Mouse (Mus musculus): ENCODE results near the gene Klf15. TPM values are rescaled to one million over a fixed set of nuclear protein-coding genes. Genes with fewer than 3 reads are reported as not detected.

Gene Klf15
- polyA plus RNA-seq, 1 experiment from 2014 or later: 13.9 TPM

DNA sequence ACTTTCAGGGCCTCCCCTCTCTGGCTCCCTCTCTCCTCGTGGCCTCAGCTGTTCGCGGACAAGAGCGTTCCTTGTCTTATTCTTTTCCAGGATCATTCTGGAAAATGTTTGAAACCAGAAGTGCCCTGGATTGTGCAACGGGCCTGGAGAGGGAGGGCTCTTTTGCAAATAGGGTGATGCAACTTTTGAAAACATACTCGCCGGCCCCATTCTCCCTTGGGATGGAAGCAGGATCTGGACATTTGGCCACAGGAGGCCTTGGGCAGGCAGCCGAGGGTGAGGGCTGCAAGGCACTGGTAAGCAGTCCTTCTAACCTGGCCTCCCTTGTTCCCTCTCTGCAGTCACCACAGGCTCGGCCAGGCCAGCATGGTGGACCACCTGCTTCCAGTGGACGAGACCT lies 3.7 kb downstream of the Klf15 start:
- Histone ChIP-seq H3K27me3 (peaks cover 37% of the 10 kb centered on the region), H3K27ac (replicated peaks) (no peak overlapping the region), H3K4me2 (no peak overlapping the region), H3K36me3 (peaks cover 10% of the 10 kb centered on the region), H3K4me3 (no peak overlapping the region), H3K9ac (no peak overlapping the region), H3K9me3 (no peaks in the 10 kb centered on the region), H3K4me1 (replicated peaks) (peaks cover 39% of the 10 kb centered on the region)
- WGBS: 77% methylated on average over 10 of the region's 10 CpGs
- no peak for ATAC-seq (ENCODE audit: low read depth)

GRCm38 (mm10) chr6:90466847-90467410 lies 4.6 kb downstream of the Klf15 start:
- H3K36me3 ChIP-seq: peaks cover 10% of the 10 kb centered on the region
- no peak overlapping the region; the same call in 1 of the 2 replicates for H3K9ac ChIP-seq
- no peak overlapping the region for H3K4me2 ChIP-seq
- no peak overlapping the region for H3K4me3 ChIP-seq
- no peak for ATAC-seq (ENCODE audit: low read depth)
- peaks cover 38% of the 10 kb centered on the region for H3K4me1 ChIP-seq (replicated peaks)
- H3K9me3 ChIP-seq: no peaks in the 10 kb centered on the region
- WGBS: 96% methylated on average over 12 of the region's 12 CpGs
- peaks cover 28% of the 10 kb centered on the region for H3K27me3 ChIP-seq
- H3K27ac ChIP-seq (replicated peaks): no peak overlapping the region

GRCm38 (mm10) chr6:90468216-90468615 lies 5.8 kb downstream of the Klf15 start:
- Histone ChIP-seq H3K9me3 (no peaks in the 10 kb centered on the region), H3K4me3 (no peak overlapping the region), H3K4me1 (replicated peaks) (peaks cover 29% of the 10 kb centered on the region), H3K36me3 (peaks cover 10% of the 10 kb centered on the region), H3K9ac (0 out of 2 replicates have a peak overlapping the region, but pooled peaks have one; percentile 22), H3K27me3 (peaks cover 20% of the 10 kb centered on the region), H3K27ac (replicated peaks) (no peak overlapping the region), H3K4me2 (no peak overlapping the region)
- WGBS: 91% methylated on average over 1 of the region's 1 CpGs
- ATAC-seq (ENCODE audit: low read depth): no peak

DNA sequence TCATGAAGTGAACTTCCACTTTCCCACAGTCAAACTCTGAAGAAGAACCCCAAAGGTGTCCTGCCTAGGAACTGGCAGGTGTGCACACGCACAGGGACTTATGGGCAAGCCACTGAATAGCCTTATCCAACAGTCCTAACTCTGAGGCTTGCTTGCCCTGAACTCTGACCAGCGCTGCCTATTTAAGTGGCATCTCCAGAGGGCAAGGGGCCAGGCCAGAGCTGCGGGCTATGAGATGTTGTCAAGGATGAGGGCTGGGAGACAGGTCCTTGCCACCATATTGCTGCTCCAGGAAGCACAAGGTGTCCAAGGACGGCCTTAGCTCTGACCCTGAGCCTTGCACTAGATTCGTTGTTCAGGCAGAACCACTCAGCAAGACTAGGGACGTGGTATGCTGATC lies 6.7 kb downstream of the Klf15 start:
- H3K9ac ChIP-seq: no peak overlapping the region
- no peaks in the 10 kb centered on the region for H3K9me3 ChIP-seq
- no peak overlapping the region for H3K27ac ChIP-seq (replicated peaks)
- no peak for ATAC-seq (ENCODE audit: low read depth)
- 92% methylated on average over 6 of the region's 6 CpGs for WGBS
- peaks cover 20% of the 10 kb centered on the region for H3K4me1 ChIP-seq (replicated peaks)
- H3K36me3 ChIP-seq: peaks cover 10% of the 10 kb centered on the region
- no peak overlapping the region for H3K4me2 ChIP-seq
- H3K27me3 ChIP-seq: peaks cover 12% of the 10 kb centered on the region
- no peak overlapping the region for H3K4me3 ChIP-seq

DNA sequence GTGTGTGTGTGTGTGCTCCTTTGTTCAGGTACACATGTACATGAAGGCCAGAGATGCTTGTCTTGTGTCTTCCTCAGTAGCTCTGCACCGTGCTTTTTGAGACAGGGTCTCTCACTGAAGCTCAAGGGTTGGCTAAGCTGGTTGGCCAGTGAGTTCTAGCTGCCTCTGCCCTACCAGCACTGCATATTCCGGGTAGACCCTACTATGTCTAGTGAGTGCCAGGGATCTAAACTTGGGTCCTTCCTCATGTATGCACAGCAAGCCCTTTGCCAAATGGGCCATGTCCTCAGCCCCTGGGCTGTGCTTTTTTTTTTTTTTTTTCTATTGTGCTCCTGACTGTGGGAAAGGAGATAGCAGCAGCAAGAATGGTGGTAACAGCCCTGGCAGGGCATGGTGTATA lies 7.9 kb downstream of the Klf15 start:
- no peak overlapping the region for H3K4me2 ChIP-seq
- peaks cover 10% of the 10 kb centered on the region for H3K36me3 ChIP-seq
- H3K27ac ChIP-seq (replicated peaks): no peak overlapping the region
- peaks cover 12% of the 10 kb centered on the region for H3K4me1 ChIP-seq (replicated peaks)
- H3K4me3 ChIP-seq: no peak overlapping the region
- H3K9ac ChIP-seq: no peak overlapping the region
- no peaks in the 10 kb centered on the region for H3K9me3 ChIP-seq
- WGBS: 88% methylated on average over 2 of the region's 2 CpGs
- H3K27me3 ChIP-seq: no peaks in the 10 kb centered on the region
- no peak for ATAC-seq (ENCODE audit: low read depth)

DNA sequence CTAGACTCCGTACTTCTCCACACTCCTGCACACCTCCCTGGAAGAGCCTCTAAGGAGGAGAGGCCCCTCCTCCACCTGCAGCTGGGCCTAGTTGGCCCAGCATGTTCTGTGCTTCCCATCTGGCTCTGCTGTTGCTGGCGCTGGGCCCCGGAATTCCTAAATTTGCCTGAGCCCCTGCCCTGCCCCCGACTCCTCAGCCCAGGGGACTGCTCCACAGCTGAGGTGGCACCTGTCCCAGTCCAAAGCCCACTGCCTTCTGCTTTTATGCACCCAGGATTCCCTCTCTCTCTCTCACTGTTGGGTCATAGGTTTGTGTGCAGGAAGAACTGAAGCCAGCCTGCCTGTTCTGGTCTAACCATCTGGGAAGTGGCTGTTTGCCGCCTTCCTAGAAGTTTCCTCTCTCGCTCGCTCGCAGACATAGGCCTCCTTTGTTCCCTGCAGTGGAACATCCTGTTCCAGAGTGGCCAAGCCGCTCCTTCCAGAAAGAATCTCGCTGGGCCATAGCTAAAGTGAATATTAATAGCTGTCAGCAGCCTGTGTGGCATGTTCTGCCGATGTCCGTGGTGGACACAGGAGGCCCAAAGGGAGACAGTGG lies 8.7 kb downstream of the Klf15 start:
- Histone ChIP-seq H3K4me3 (no peak overlapping the region), H3K4me1 (replicated peaks) (peaks cover 12% of the 10 kb centered on the region), H3K36me3 (peaks cover 10% of the 10 kb centered on the region), H3K4me2 (no peak overlapping the region), H3K27ac (replicated peaks) (peak overlapping the region; percentile 53; the same call in 1 of the 2 replicates), H3K9me3 (no peaks in the 10 kb centered on the region), H3K9ac (no peak overlapping the region), H3K27me3 (no peaks in the 10 kb centered on the region)
- 56% methylated on average over 12 of the region's 12 CpGs for WGBS
- no peak for ATAC-seq (ENCODE audit: low read depth)

- Histone ChIP-seq H3K27me3 (no peaks in the 10 kb centered on the region), H3K4me1 (replicated peaks) (peaks cover 17% of the 10 kb centered on the region), H3K4me3 (no peak overlapping the region), H3K9ac (no peak overlapping the region), H3K4me2 (no peak overlapping the region), H3K9me3 (no peaks in the 10 kb centered on the region), H3K36me3 (peaks cover 8% of the 10 kb centered on the region), H3K27ac (replicated peaks) (no peak overlapping the region)
- no peak for ATAC-seq (ENCODE audit: low read depth)
- 80% methylated on average over 4 of the region's 4 CpGs for WGBS
Observed at GRCm38 (mm10) chr6:90472079-90472478, 9.7 kb downstream of the Klf15 start.

DNA sequence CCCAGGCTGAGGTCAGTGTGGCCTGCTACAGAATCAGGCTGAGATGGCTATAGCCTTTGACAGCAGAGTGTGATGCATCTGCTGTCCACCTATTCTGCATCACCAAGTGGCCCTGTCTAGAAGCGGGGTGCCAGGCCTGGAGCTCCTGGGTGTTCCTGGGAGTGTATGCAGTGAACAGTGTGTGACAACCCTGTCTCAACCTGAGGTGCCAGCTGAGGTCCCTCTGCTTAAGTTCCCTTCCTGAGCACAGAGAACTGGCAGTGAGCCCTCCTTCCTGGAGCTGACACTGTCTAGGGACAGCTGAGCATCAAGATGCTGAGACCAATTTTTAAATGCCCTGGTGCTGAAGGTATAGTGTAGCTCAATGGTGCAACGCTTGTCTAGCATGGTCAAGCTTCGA lies 10.3 kb downstream of the Klf15 start:
- Histone ChIP-seq H3K27me3 (no peaks in the 10 kb centered on the region), H3K4me2 (no peak overlapping the region), H3K4me3 (no peak overlapping the region), H3K36me3 (peaks cover 4% of the 10 kb centered on the region; the same call in 1 of the 2 replicates), H3K9me3 (no peaks in the 10 kb centered on the region), H3K27ac (replicated peaks) (no peak overlapping the region), H3K9ac (no peak overlapping the region), H3K4me1 (replicated peaks) (peaks cover 20% of the 10 kb centered on the region)
- WGBS: 95% methylated on average over 3 of the region's 3 CpGs
- ATAC-seq (ENCODE audit: low read depth): no peak

DNA sequence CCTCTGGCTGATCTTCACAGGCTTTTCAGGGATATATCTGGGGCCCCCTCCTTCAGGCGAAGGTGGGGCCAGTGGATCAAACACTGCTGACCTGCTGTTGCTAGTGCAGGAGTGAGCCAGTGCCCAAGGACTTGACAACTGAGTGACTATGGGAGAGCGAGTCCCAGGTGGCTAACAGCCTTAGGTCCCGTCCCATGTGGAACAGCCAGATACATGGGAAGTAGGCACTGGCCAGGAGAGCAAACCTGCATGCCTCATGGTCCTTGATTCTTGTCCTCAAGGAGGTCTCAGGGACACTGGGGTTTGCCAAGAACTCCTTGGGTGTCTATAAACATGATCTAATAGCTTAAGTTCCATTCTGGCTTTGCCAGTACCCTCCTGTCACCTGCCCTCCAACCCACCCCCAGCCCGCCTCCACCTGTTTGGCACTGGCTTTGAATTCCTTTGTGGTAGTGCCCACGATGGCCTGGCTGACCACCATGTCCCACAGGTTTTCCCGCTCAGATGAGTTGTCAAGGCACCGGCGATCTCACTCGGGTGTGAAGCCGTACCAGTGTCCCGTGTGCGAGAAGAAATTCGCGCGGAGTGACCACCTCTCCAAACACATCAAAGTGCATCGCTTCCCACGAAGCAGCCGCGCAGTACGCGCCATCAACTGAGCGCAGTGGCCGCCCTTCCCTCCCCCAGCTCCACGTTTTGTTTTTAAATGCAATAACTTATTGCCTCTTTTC lies 11.4 kb downstream of the Klf15 start:
- WGBS: 94% methylated on average over 24 of the region's 24 CpGs
- no peak for ATAC-seq (ENCODE audit: low read depth)
- Histone ChIP-seq H3K4me3 (no peak overlapping the region), H3K27ac (replicated peaks) (no peak overlapping the region), H3K9ac (no peak overlapping the region), H3K9me3 (no peaks in the 10 kb centered on the region), H3K4me2 (no peak overlapping the region), H3K27me3 (no peaks in the 10 kb centered on the region), H3K4me1 (replicated peaks) (peaks cover 20% of the 10 kb centered on the region), H3K36me3 (no peaks in the 10 kb centered on the region)

DNA sequence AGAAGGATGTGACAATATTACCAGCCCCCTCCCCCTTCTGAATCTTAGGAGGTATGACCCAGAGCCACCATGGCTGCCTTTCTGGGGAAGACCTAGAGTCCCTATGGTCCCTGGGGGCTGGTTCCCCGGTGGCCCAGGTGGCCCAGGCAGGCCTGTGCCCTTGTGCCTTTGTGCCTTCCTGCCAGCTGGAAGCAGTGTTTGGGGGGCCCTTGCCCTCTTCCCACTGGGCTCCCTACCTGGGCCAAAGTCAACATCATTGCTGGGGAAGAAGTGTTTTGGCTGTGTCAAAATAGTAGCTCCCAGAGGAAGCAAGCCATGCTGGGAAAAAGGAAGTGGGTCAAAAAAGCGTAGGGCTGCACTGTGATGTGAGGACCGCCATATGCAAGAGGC lies 12.0 kb downstream of the Klf15 start:
- H3K36me3 ChIP-seq: no peaks in the 10 kb centered on the region
- no peak for ATAC-seq (ENCODE audit: low read depth)
- H3K27ac ChIP-seq (replicated peaks): no peak overlapping the region
- no peaks in the 10 kb centered on the region for H3K27me3 ChIP-seq
- 77% methylated on average over 3 of the region's 3 CpGs for WGBS
- H3K4me2 ChIP-seq: no peak overlapping the region
- H3K4me1 ChIP-seq (replicated peaks): peaks cover 20% of the 10 kb centered on the region
- H3K9me3 ChIP-seq: no peaks in the 10 kb centered on the region
- no peak overlapping the region for H3K4me3 ChIP-seq
- H3K9ac ChIP-seq: no peak overlapping the region

DNA sequence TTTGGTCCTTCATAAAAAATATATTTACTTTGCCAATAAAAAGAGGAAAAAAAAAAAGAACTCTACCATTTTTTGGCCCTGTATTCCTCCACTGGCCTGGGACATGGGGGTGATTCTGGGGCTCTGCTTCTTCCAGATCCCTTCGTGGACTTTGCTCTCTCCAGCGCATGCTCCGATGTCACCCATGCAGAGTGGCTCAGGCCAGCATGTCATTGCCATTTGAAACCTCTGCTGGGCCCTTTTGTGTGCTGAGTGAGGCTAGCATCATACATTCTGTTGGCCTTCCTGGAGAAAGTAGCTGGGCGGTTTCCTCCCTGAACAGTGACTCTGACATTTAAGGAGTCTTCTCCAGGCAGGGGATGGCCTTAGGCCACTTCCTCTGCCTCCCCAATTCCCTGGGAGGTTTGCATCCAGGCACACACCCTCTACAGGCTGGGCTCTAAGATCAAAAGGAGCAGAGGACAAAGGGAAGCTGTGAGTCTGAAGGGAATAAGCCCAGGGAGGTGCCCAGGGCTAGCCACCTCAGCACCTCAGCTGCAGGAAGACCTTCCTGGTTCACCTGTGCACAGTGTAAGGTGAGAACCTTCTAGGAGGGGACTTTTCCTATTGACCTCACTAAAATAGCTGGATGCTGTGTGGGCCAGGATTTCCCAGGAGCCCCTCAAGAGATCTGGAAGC lies 12.9 kb downstream of the Klf15 start:
- Histone ChIP-seq H3K4me2 (no peak overlapping the region), H3K9me3 (no peaks in the 10 kb centered on the region), H3K27me3 (no peaks in the 10 kb centered on the region), H3K4me3 (no peak overlapping the region), H3K4me1 (replicated peaks) (peaks cover 20% of the 10 kb centered on the region), H3K27ac (replicated peaks) (no peak overlapping the region), H3K36me3 (no peaks in the 10 kb centered on the region), H3K9ac (no peak overlapping the region)
- no peak for ATAC-seq (ENCODE audit: low read depth)
- WGBS: 69% methylated on average over 4 of the region's 4 CpGs

DNA sequence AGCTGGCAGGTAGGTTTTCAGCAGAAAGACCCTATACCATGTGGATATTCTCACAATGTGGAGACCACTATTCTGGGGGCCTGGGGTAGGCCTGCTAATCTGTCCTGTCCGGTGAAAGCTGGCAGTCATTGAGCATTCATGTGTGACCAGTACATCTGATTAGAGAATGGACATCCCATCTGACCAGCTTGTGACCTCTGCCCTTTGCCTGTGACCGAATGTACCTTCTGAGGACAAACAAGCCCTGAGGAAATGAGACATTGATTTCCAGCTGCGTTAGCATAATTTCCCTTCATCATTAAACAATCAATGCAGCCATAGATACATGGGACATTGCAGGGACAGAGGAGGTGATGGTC lies 13.5 kb downstream of the Klf15 start:
- 84% methylated on average over 3 of the region's 3 CpGs for WGBS
- Histone ChIP-seq H3K9me3 (no peaks in the 10 kb centered on the region), H3K36me3 (no peaks in the 10 kb centered on the region), H3K4me1 (replicated peaks) (peaks cover 17% of the 10 kb centered on the region), H3K9ac (no peak overlapping the region), H3K4me2 (no peak overlapping the region), H3K27me3 (no peaks in the 10 kb centered on the region), H3K4me3 (no peak overlapping the region), H3K27ac (replicated peaks) (no peak overlapping the region)
- ATAC-seq (ENCODE audit: low read depth): no peak
